Mouse (Mus musculus) embryonic facial prominence, embryonic 11.5 days (tissue): Measurements from ENCODE around the gene Ccdc51. TPM values are rescaled to one million over a fixed set of nuclear protein-coding genes. Genes with fewer than 3 reads are reported as not detected.

Experiments
- ATAC-seq: fragments of 200-750 bp; cut with Nextera tagmentation; replicated peaks from 2 replicates; pipeline ENCODE4 v1.8.0; 2017; ENCODE audit warnings: low read depth; ENCODE audit not compliant: insufficient number of reproducible peaks, low FRiP score, low TSS enrichment
- DNase-seq: peaks from one replicate; pipeline ENCODE4 v3.0.0-alpha.2; 2015; ENCODE audit warnings: low spot score
- H3K27ac ChIP-seq: fragments of 300-500 bp; sonication (generic); replicated peaks from 2 replicates; pipeline ENCODE4 v1.5.1; 2014; ENCODE audit warnings: mild to moderate bottlenecking, low read depth, low read length, control low read depth
- H3K27me3 ChIP-seq: fragments of 300-500 bp; sonication (generic); 2 replicates; pipeline ENCODE4 v1.6.1; 2014; ENCODE audit warnings: mild to moderate bottlenecking, low read length, moderate library complexity, mixed read lengths; ENCODE audit not compliant: control insufficient read depth, insufficient read depth
- H3K36me3 ChIP-seq: fragments of 300-500 bp; sonication (generic); replicated peaks from 2 replicates; pipeline ENCODE4 v1.6.1; 2014; ENCODE audit warnings: low read depth, mild to moderate bottlenecking, low read length, moderate library complexity, mixed read lengths; ENCODE audit not compliant: control insufficient read depth, insufficient read depth
- H3K4me1 ChIP-seq: fragments of 300-500 bp; sonication (generic); 2 replicates; pipeline ENCODE4 v1.6.1; 2014; ENCODE audit warnings: low read length, mixed read lengths; ENCODE audit not compliant: control insufficient read depth, insufficient read depth
- H3K4me2 ChIP-seq: fragments of 300-500 bp; sonication (generic); 2 replicates; pipeline ENCODE4 v1.6.1; 2014; ENCODE audit warnings: low read depth, mild to moderate bottlenecking, control low read depth, low read length, moderate library complexity
- H3K4me3 ChIP-seq: fragments of 300-500 bp; sonication (generic); 2 replicates; pipeline ENCODE4 v1.5.1; 2014; ENCODE audit warnings: low read depth, low read length, control low read depth
- H3K9ac ChIP-seq: fragments of 300-500 bp; sonication (generic); replicated peaks from 2 replicates; pipeline ENCODE4 v1.6.1; 2014; ENCODE audit warnings: mild to moderate bottlenecking, control low read depth, low read length
- H3K9me3 ChIP-seq: fragments of 300-500 bp; sonication (generic); replicated peaks from 2 replicates; pipeline ENCODE4 v1.6.1; 2016; ENCODE audit warnings: mild to moderate bottlenecking, low read length, inconsistent platforms, mixed read lengths; ENCODE audit not compliant: control insufficient read depth
- WGBS: fragments of 180-500 bp; shearing (Covaris S2); extraction: QIAGEN DNeasy Blood & Tissue Kit; methylation state at CpG from one replicate; pipeline ENCODE4 v1.1.7; 2014; 5-methylcytosine and 5-hydroxymethylcytosine counted together
- polyA plus RNA-seq: library from polyadenylated mRNA; unstranded; fragments of >200 nt; fragmentation: Nextera tagmentation; extraction: Ambion mirVana; gene quantifications from 2 replicates; pipeline ENCODE4 v1.2.1, GENCODE M21; 2014

Gene Ccdc51
- polyA plus RNA-seq, 1 experiment from 2014 or later, result 15.3 TPM

DNA sequence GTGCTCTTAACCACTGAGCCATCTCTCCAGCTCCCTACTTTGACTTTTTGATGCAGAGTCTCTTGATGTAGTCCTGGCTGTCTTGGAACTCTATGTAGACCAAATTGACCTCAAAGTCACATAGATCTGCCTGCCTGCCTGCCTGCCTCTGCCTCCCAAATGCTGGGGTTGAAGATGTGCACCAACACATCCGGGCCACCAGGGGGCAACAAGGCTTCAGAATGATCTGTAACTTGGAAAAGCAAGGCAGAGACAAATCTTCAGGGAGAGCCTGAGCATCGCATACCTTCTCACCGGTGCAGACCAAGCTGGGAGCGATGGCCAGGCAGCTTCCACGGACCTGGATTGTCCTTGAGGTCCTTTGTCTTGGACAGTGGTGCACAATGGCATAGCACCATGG is 36.0 kb upstream of the Ccdc51 start:
- Histone ChIP-seq H3K4me3 (no peak overlapping the region), H3K9me3 (no peaks in the 10 kb centered on the region), H3K4me1 (no peaks in the 10 kb centered on the region), H3K4me2 (no peak overlapping the region), H3K36me3 (no peaks in the 10 kb centered on the region), H3K27ac (no peak overlapping the region), H3K9ac (no peak overlapping the region), H3K27me3 (no peaks in the 10 kb centered on the region)
- ATAC-seq (no peak), DNase-seq (peak; percentile 63)
- 51% methylated on average over 5 of the region's 5 CpGs for WGBS

DNA sequence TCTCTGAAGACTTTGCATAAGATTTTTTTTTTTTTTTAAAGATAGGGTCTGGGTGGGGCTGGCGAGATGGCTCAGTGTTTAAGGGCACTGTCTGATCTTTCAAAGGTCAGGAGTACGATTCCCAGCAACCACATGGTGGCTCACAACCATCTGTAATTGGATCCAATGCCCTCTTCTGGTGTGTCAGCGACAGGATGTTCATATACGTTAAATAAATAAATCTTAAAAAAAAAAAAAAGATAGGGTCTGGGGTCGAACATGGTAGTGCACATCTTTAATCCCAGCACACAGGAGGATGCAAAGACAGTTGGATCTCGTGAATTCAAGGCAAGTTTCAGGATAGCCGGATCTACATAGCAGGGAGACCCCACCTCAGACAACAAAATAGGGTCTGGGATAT is 33.0 kb upstream of the Ccdc51 start:
- 0 out of 2 replicates have a peak, but pooled peaks cover under 1% of the 10 kb centered on the region for H3K4me1 ChIP-seq
- H3K9ac ChIP-seq, result no peak overlapping the region
- no peak overlapping the region for H3K4me2 ChIP-seq
- ATAC-seq, result no peak
- H3K36me3 ChIP-seq, result no peaks in the 10 kb centered on the region
- H3K4me3 ChIP-seq, result no peak overlapping the region
- no peaks in the 10 kb centered on the region for H3K27me3 ChIP-seq
- no peak overlapping the region for H3K27ac ChIP-seq
- no peak for DNase-seq
- 71% methylated on average over 7 of the region's 7 CpGs for WGBS
- no peaks in the 10 kb centered on the region for H3K9me3 ChIP-seq

DNA sequence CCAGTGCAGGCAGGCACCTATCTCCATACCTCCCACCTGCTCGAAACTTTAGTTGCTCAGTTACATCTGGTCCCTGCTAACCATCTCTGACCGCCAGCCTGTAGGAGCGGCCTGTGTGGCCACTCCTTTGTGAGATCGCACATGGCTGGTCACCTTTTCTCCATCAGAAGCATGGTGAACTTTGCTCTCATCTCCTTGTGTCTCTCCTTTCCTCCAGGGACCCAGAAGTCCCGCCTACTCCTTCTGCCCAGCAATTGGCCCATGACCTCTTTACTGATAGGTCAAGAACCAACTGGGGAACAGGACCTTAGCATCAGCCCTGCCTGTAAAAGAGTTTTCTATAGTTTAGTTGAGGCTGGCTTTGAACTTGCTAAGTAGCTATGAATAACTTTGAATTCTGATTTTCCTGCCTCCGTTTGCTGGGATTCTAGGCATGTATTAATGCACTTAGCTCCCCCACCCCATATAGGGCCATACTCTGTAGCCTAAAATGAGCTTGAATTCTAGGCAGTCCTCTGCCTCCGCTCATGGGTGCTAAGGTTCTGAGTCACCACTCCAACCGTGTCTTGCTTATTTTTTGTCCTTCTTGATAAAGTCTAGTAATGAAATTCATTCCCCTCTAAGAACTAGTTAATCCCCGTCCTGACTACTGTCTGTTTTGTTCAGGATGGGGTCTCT is 32.2 kb upstream of the Ccdc51 start:
- H3K9me3 ChIP-seq, result no peaks in the 10 kb centered on the region
- H3K27ac ChIP-seq, result no peak overlapping the region
- no peak overlapping the region for H3K9ac ChIP-seq
- H3K36me3 ChIP-seq, result no peaks in the 10 kb centered on the region
- ATAC-seq, result no peak
- no peak overlapping the region for H3K4me2 ChIP-seq
- H3K4me3 ChIP-seq, result no peak overlapping the region
- DNase-seq, result no peak
- no peaks in the 10 kb centered on the region for H3K27me3 ChIP-seq
- peaks cover 3% of the 10 kb centered on the region; the same call in 1 of the 2 replicates for H3K4me1 ChIP-seq
- WGBS, result 80% methylated on average over 9 of the region's 9 CpGs

DNA sequence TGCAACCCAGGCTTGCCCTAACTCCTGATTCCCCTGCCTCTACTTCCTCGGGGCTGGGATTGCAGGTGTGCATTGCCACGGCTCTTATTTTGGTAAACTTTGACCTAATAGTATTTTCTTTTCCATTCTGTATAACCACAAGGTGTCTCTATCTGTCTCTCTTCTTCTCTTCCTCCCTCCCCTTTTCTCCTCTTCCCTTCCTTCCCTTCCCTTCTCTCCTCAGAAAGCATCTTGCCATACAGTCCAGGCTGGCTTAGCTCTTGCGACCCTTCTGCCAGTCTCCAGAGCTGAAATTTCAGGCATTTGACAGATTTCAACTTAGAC is 31.7 kb upstream of the Ccdc51 start:
- no peak for DNase-seq
- no peak overlapping the region for H3K4me3 ChIP-seq
- no peak overlapping the region for H3K4me2 ChIP-seq
- H3K27ac ChIP-seq, result no peak overlapping the region
- no peak for ATAC-seq
- no peaks in the 10 kb centered on the region for H3K27me3 ChIP-seq
- H3K9ac ChIP-seq, result no peak overlapping the region
- H3K36me3 ChIP-seq, result no peaks in the 10 kb centered on the region
- no peaks in the 10 kb centered on the region for H3K9me3 ChIP-seq
- peaks cover 3% of the 10 kb centered on the region; the same call in 1 of the 2 replicates for H3K4me1 ChIP-seq
- 66% methylated on average over 3 of the region's 3 CpGs for WGBS

DNA sequence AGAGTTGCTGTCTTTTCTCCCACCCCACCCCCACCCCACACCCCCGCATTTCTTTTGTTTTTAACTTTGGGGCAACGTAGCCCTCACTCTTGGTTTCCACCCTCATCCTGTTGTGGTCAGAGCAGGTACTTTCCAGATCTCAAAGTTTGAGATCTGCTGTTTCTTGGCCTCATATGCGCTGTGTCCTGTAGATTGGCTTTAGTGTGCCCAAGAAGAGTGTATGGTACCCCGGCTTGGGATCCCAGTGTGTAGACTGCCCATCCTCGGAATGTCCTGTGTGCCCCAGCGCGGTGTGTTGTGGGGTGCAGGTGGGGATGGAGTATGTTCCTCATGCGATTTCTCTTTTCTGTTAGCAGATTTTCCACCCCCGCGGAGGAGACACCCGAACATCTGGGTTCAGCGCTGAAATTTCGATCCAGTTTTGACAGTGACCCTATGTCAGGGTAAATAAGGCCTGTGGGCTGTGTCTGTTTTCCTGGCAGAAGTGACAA is 31.2 kb upstream of the Ccdc51 start:
- no peak overlapping the region for H3K9ac ChIP-seq
- H3K27me3 ChIP-seq, result no peaks in the 10 kb centered on the region
- H3K4me1 ChIP-seq, result peaks cover 3% of the 10 kb centered on the region; the same call in 1 of the 2 replicates
- WGBS, result 89% methylated on average over 13 of the region's 13 CpGs
- H3K9me3 ChIP-seq, result no peaks in the 10 kb centered on the region
- H3K4me3 ChIP-seq, result no peak overlapping the region
- H3K27ac ChIP-seq, result no peak overlapping the region
- ATAC-seq, result no peak
- H3K36me3 ChIP-seq, result no peaks in the 10 kb centered on the region
- no peak for DNase-seq
- no peak overlapping the region for H3K4me2 ChIP-seq

DNA sequence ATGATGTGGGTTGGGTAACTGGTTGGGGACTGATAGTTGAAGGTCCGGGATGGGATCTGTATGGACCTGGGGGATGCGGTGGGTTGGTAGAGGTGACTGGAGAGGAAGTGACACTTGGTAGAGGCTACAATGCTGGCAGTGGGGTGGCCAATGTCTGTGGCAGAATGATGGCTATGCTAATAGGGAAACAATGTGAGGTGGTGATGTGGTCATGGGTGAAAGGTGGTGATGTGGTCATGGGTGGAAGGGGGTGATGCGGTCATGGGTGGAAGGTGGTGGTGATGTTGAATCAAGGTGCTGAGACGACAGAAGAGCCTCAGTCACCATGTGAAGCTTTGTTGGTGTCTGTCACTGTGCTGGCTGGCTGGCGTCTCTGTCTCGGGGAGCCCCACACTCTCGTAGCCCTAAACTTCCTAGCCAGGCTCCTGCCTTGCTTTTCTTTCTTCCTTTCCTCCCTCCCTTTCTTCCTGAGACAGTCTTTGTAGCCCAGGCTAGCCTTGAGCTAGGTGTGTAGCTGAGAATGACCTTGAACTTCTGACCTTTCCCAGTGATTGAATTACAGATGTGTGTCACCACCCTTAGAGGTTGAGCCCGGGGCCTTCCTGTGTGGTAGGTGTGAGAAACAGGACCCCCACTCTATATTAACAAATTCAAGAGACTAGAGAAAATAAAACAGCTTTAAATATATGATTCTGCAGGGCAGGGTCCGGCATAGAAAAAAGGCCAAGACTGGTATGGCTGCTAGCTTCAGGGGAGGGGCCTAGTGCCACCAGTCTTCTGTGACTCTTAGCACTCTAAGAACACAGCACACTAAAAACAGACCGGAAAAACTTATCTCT is 30.4 kb upstream of the Ccdc51 start:
- Histone ChIP-seq H3K9me3 (no peaks in the 10 kb centered on the region), H3K9ac (no peak overlapping the region)

DNA sequence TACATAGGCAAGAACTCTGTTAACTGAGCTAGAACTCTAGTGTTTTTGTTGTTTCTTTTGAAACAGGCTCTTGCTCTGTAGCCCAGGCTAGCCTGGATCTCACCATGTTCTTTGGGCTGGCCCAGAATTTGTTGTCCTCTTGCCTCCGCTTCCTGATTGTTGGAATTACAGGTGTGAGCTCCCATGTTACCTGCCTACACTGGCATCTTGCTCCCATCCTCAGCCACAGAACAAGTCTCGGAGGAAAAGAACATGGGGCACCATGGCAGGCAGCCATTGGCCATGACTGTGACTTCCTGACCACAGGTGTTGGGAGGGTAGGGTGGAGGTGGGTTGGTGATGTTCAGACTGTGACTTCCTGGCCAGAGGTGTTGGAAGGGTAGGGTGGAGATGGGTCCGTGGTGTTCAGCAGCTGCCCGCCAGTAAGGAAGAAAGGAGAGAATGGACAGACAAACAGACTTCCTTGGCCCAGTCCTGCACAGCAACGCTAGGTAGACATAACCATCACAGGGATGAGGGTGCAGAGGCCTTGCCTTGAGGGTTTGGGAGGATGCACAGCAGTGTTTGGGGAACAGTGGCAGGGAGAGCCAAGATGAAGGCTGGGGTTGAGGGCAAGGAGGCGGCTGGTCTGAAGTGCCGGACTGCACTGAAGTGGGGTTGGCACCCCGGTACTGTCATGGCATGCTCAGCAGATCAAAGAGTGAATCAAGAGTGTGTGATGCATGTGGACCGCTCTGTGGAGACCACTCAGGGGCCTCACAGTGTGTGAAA is 29.6 kb upstream of the Ccdc51 start:
- no peaks in the 10 kb centered on the region for H3K27me3 ChIP-seq
- no peak overlapping the region for H3K4me2 ChIP-seq
- H3K36me3 ChIP-seq, result peaks cover 4% of the 10 kb centered on the region
- WGBS, result 90% methylated on average over 9 of the region's 9 CpGs
- peaks cover 3% of the 10 kb centered on the region; the same call in 1 of the 2 replicates for H3K4me1 ChIP-seq
- no peak for DNase-seq
- H3K27ac ChIP-seq, result no peak overlapping the region
- no peak overlapping the region for H3K4me3 ChIP-seq
- no peak for ATAC-seq
- no peak overlapping the region for H3K9ac ChIP-seq
- H3K9me3 ChIP-seq, result no peaks in the 10 kb centered on the region

More for the DNA sequence above, 30.4 kb upstream of the Ccdc51 start:
- peaks cover 3% of the 10 kb centered on the region; the same call in 1 of the 2 replicates for H3K4me1 ChIP-seq
- DNase-seq, result no peak
- H3K27me3 ChIP-seq, result no peaks in the 10 kb centered on the region
- no peak for ATAC-seq
- WGBS, result 83% methylated on average over 10 of the region's 10 CpGs
- no peak overlapping the region for H3K4me3 ChIP-seq
- no peaks in the 10 kb centered on the region for H3K36me3 ChIP-seq
- no peak overlapping the region for H3K4me2 ChIP-seq
- no peak overlapping the region for H3K27ac ChIP-seq
